8 mouse cellular contexts compared by ENCODE assay signal in the genomic region with DNA sequence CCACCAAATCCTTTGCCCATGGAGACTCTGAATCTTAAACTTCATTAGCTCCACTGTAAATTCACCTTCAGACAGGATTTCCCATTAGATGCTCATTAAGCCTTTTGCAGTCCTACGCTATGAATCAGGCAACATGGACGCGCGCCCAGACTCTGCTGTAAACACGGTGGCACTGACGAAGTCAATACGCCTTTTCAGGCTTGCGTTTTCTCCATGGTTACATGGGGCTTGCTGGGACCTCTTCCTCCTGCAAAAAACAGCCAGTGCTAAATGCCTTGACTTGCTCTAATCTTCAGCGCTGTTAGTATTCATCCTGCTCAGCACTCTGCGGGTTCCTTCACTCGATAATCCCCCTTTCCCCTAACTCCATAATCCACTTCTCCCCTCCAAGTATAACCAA.
A peak's percentile ranks its signal among the peaks of the same experiment; 100 is the strongest.
DNase-seq lines count a peak whose midpoint lies in the region; ATAC-seq and TF ChIP-seq lines count a peak whose summit lies in the region.

No protein-coding gene starts in this region.

- peak overlapping the region; percentile 37 for H3K4me2 ChIP-seq in hindbrain, embryonic 13.5 days
- H3K4me2 ChIP-seq in hindbrain, embryonic 11.5 days (replicated peaks; ENCODE audit: low read depth, low read length): no peak overlapping the region
- peak overlapping the region; percentile 41 for H3K4me2 ChIP-seq in forebrain, postnatal 0 days (ENCODE audit: low read depth)
- peak overlapping the region; percentile 41 for H3K4me2 ChIP-seq in midbrain, embryonic 13.5 days (replicated peaks)

- H3K9ac ChIP-seq in hindbrain, embryonic 13.5 days: no peak overlapping the region
- no peak overlapping the region for H3K9ac ChIP-seq in hindbrain, embryonic 11.5 days (ENCODE audit: low read depth, low read length)
- no peak overlapping the region; the same call in 1 of the 2 replicates for H3K9ac ChIP-seq in forebrain, postnatal 0 days
- no peak overlapping the region for H3K9ac ChIP-seq in midbrain, embryonic 13.5 days (replicated peaks)

- no peaks in the 10 kb centered on the region for H3K9me3 ChIP-seq in hindbrain, embryonic 13.5 days
- H3K9me3 ChIP-seq in hindbrain, embryonic 11.5 days (ENCODE audit: control insufficient read depth, low read length): no peaks in the 10 kb centered on the region
- H3K9me3 ChIP-seq in forebrain, postnatal 0 days (ENCODE audit: low read length): no peaks in the 10 kb centered on the region
- no peaks in the 10 kb centered on the region for H3K9me3 ChIP-seq in midbrain, embryonic 13.5 days

- peaks cover 30% of the 10 kb centered on the region for H3K4me1 ChIP-seq in hindbrain, embryonic 13.5 days (replicated peaks)
- no peaks in the 10 kb centered on the region for H3K4me1 ChIP-seq in hindbrain, embryonic 11.5 days (replicated peaks; ENCODE audit: control insufficient read depth, insufficient read depth, low read length)
- peaks cover 3% of the 10 kb centered on the region; the same call in 1 of the 2 replicates for H3K4me1 ChIP-seq in forebrain, postnatal 0 days (ENCODE audit: insufficient read depth)
- peaks cover 36% of the 10 kb centered on the region for H3K4me1 ChIP-seq in midbrain, embryonic 13.5 days (replicated peaks)

- 31% methylated on average over 11 of the region's 11 CpGs for WGBS in hindbrain, embryonic 13.5 days
- 56% methylated on average over 11 of the region's 11 CpGs for WGBS in hindbrain, embryonic 11.5 days
- 5% methylated on average over 11 of the region's 11 CpGs for WGBS in forebrain, postnatal 0 days
- 10% methylated on average over 11 of the region's 11 CpGs for WGBS in midbrain, embryonic 13.5 days

- H3K4me3 ChIP-seq in hindbrain, embryonic 13.5 days: no peak overlapping the region
- no peak overlapping the region for H3K4me3 ChIP-seq in hindbrain, embryonic 11.5 days (ENCODE audit: low read depth, low read length)
- no peak overlapping the region for H3K4me3 ChIP-seq in forebrain, postnatal 0 days (ENCODE audit: low read depth, low read length)
- peak overlapping the region; percentile 0; the same call in 1 of the 2 replicates for H3K4me3 ChIP-seq in midbrain, embryonic 13.5 days (replicated peaks)

- DNase-seq in hindbrain, embryonic 11.5 days (ENCODE audit: low spot score): no peak
- DNase-seq in forebrain, postnatal 0 days: peak; percentile 82
- DNase-seq in layer of hippocampus, postnatal 10 days (ENCODE audit: low spot score in 2 of 2): peak; percentile 59 to 69
- peak; percentile 19 to 73 for DNase-seq in urinary bladder, postnatal 4 days (ENCODE audit: low spot score in 2 of 2)
- no peak for DNase-seq in natural killer cell, adult 2 months (ENCODE audit: low spot score in 2 of 2)
- no peak for DNase-seq in kidney, postnatal 36 days

- peak; percentile 81 for ATAC-seq in hindbrain, embryonic 13.5 days (ENCODE audit: low FRiP score)
- ATAC-seq in hindbrain, embryonic 11.5 days (ENCODE audit: low FRiP score): no peak
- peak; percentile 90 for ATAC-seq in forebrain, postnatal 0 days
- peak; percentile 84 for ATAC-seq in midbrain, embryonic 13.5 days

- H3K27ac ChIP-seq in hindbrain, embryonic 13.5 days: no peak overlapping the region; the same call in 1 of the 2 replicates
- no peak overlapping the region for H3K27ac ChIP-seq in hindbrain, embryonic 11.5 days (ENCODE audit: low read depth, low read length)
- no peak overlapping the region for H3K27ac ChIP-seq in forebrain, postnatal 0 days (ENCODE audit: low read depth, low read length)
- peak overlapping the region; percentile 35; the same call in 1 of the 2 replicates for H3K27ac ChIP-seq in midbrain, embryonic 13.5 days

- no peaks in the 10 kb centered on the region for H3K36me3 ChIP-seq in hindbrain, embryonic 13.5 days
- H3K36me3 ChIP-seq in hindbrain, embryonic 11.5 days (ENCODE audit: control insufficient read depth, insufficient read depth, low read length): no peaks in the 10 kb centered on the region
- H3K36me3 ChIP-seq in forebrain, postnatal 0 days (ENCODE audit: insufficient read depth): no peaks in the 10 kb centered on the region
- no peaks in the 10 kb centered on the region for H3K36me3 ChIP-seq in midbrain, embryonic 13.5 days

- TF ChIP-seq CTCF in forebrain, postnatal 0 days (IDR thresholded peaks at IDR 0.05; ENCODE audit: low read depth): no peak

- H3K27me3 ChIP-seq in hindbrain, embryonic 13.5 days: no peaks in the 10 kb centered on the region
- H3K27me3 ChIP-seq in hindbrain, embryonic 11.5 days (ENCODE audit: control insufficient read depth, insufficient read depth, low read length): no peaks in the 10 kb centered on the region
- no peaks in the 10 kb centered on the region for H3K27me3 ChIP-seq in forebrain, postnatal 0 days (ENCODE audit: insufficient read depth, low read length)
- H3K27me3 ChIP-seq in midbrain, embryonic 13.5 days: no peaks in the 10 kb centered on the region

Comparison
In these comparisons a context has a peak if more than half of its experiments do, and no peak if none do; other contexts are left out.
1. DNase-seq: peak in forebrain, postnatal 0 days (single experiment), layer of hippocampus, postnatal 10 days (2 of 2) and urinary bladder, postnatal 4 days (2 of 2); none in hindbrain, embryonic 11.5 days (single experiment), natural killer cell, adult 2 months (0 of 2) and kidney, postnatal 36 days (0 of 2).